Mouse (Mus musculus): Measurements from ENCODE around the gene Gm16181. TPM values are rescaled to one million over a fixed set of nuclear protein-coding genes. Genes with fewer than 3 reads are reported as not detected.

The Gm16181 gene
- polyA plus RNA-seq, 1 experiment from 2014 or later, result 0.60 TPM

GRCm38 (mm10) chr17:35187959-35188610, 32.5 kb upstream of the Gm16181 start, which contains the start of gene Lst1:
Gene Lst1, minus strand, starts transcription at chr17:35188439.
- Histone ChIP-seq H3K9ac (no peak within 1 kb of the TSS), H3K36me3 (no peaks in the 10 kb centered on the region), H3K4me2 (replicated peaks) (no peak within 1 kb of the TSS), H3K27ac (peak within 1 kb of the TSS; percentile 22; the same call in 1 of the 2 replicates), H3K9me3 (no peaks in the 10 kb centered on the region), H3K27me3 (no peaks in the 10 kb centered on the region), H3K4me3 (no peak within 1 kb of the TSS), H3K4me1 (peaks cover 10% of the 10 kb centered on the region)
- ATAC-seq (ENCODE audit: low FRiP score, low read depth), result no peak
- WGBS, result 72% methylated on average over 7 of the region's 7 CpGs

GRCm38 (mm10) chr17:35189186-35189585, 31.4 kb upstream of the Gm16181 start:
- Histone ChIP-seq H3K4me1 (peaks cover 10% of the 10 kb centered on the region), H3K4me3 (no peak overlapping the region), H3K9ac (no peak overlapping the region), H3K36me3 (no peaks in the 10 kb centered on the region), H3K27me3 (peaks cover 10% of the 10 kb centered on the region), H3K27ac (no peak overlapping the region), H3K4me2 (replicated peaks) (no peak overlapping the region), H3K9me3 (no peaks in the 10 kb centered on the region)
- 62% methylated on average over 1 of the region's 1 CpGs for WGBS
- ATAC-seq (ENCODE audit: low FRiP score, low read depth), result no peak

- WGBS, result 72% methylated on average over 4 of the region's 4 CpGs
- Histone ChIP-seq H3K27me3 (peaks cover 19% of the 10 kb centered on the region), H3K4me3 (no peak overlapping the region), H3K9ac (no peak overlapping the region), H3K36me3 (no peaks in the 10 kb centered on the region), H3K4me2 (replicated peaks) (no peak overlapping the region), H3K9me3 (no peaks in the 10 kb centered on the region), H3K4me1 (peaks cover 13% of the 10 kb centered on the region), H3K27ac (no peak overlapping the region)
- no peak for ATAC-seq (ENCODE audit: low FRiP score, low read depth)
These were observed 30.5 kb upstream of the Gm16181 start for GRCm38 (mm10) chr17:35190096-35190495.

- Histone ChIP-seq H3K9me3 (no peaks in the 10 kb centered on the region), H3K9ac (no peak overlapping the region), H3K27ac (no peak overlapping the region), H3K36me3 (no peaks in the 10 kb centered on the region), H3K4me2 (replicated peaks) (no peak overlapping the region), H3K4me1 (peaks cover 16% of the 10 kb centered on the region), H3K27me3 (peaks cover 35% of the 10 kb centered on the region), H3K4me3 (no peak overlapping the region)
- 58% methylated on average over 2 of the region's 2 CpGs for WGBS
- no peak for ATAC-seq (ENCODE audit: low FRiP score, low read depth)
These were observed 28.9 kb upstream of the Gm16181 start for GRCm38 (mm10) chr17:35191723-35192122.

- no peak for ATAC-seq (ENCODE audit: low FRiP score, low read depth)
These were observed 27.7 kb upstream of the Gm16181 start for GRCm38 (mm10) chr17:35192924-35193323.

GRCm38 (mm10) chr17:35193881-35194843, 26.5 kb upstream of the Gm16181 start, which contains the start of gene Ltb:
Gene Ltb, plus strand, starts transcription at chr17:35194439.
- Histone ChIP-seq H3K9ac (peak within 1 kb of the TSS; percentile 43; the same call in 1 of the 2 replicates), H3K4me1 (peaks cover 15% of the 10 kb centered on the region), H3K27ac (no peak within 1 kb of the TSS), H3K36me3 (no peaks in the 10 kb centered on the region), H3K4me3 (peak within 1 kb of the TSS; percentile 47), H3K9me3 (no peaks in the 10 kb centered on the region), H3K27me3 (peaks cover 55% of the 10 kb centered on the region), H3K4me2 (replicated peaks) (peak within 1 kb of the TSS; percentile 79)
- no peak for ATAC-seq (ENCODE audit: low FRiP score, low read depth)
- 50% methylated on average over 24 of the region's 28 CpGs for WGBS

More at GRCm38 (mm10) chr17:35192924-35193323, 27.7 kb upstream of the Gm16181 start:
- Histone ChIP-seq H3K4me2 (replicated peaks) (no peak overlapping the region), H3K4me1 (peaks cover 15% of the 10 kb centered on the region), H3K36me3 (no peaks in the 10 kb centered on the region), H3K27me3 (peaks cover 44% of the 10 kb centered on the region), H3K27ac (no peak overlapping the region), H3K9me3 (no peaks in the 10 kb centered on the region), H3K4me3 (no peak overlapping the region), H3K9ac (no peak overlapping the region)
- 84% methylated on average over 5 of the region's 5 CpGs for WGBS

GRCm38 (mm10) chr17:35194844-35195630, 25.6 kb upstream of the Gm16181 start:
- 40% methylated on average over 19 of the region's 19 CpGs for WGBS
- H3K36me3 ChIP-seq, result no peaks in the 10 kb centered on the region
- no peak for ATAC-seq (ENCODE audit: low FRiP score, low read depth)

GRCm38 (mm10) chr17:35195631-35196320, 24.9 kb upstream of the Gm16181 start:
- Histone ChIP-seq H3K36me3 (no peaks in the 10 kb centered on the region), H3K27ac (no peak overlapping the region), H3K4me2 (replicated peaks) (peak overlapping the region; percentile 79), H3K4me3 (peak overlapping the region; percentile 47), H3K27me3 (peaks cover 69% of the 10 kb centered on the region), H3K9ac (peak overlapping the region; percentile 64), H3K9me3 (no peaks in the 10 kb centered on the region), H3K4me1 (peaks cover 15% of the 10 kb centered on the region)
- WGBS, result 1% methylated on average over 66 of the region's 66 CpGs
- ATAC-seq (ENCODE audit: low FRiP score, low read depth), result peak; percentile 85

More at GRCm38 (mm10) chr17:35194844-35195630, 25.6 kb upstream of the Gm16181 start:
- peaks cover 61% of the 10 kb centered on the region for H3K27me3 ChIP-seq
- no peaks in the 10 kb centered on the region for H3K9me3 ChIP-seq
- H3K4me3 ChIP-seq, result peak overlapping the region; percentile 47
- peaks cover 15% of the 10 kb centered on the region for H3K4me1 ChIP-seq
- no peak overlapping the region for H3K27ac ChIP-seq
- peak overlapping the region; percentile 79 for H3K4me2 ChIP-seq (replicated peaks)
- peak overlapping the region; percentile 64 for H3K9ac ChIP-seq

- peak overlapping the region; percentile 79 for H3K4me2 ChIP-seq (replicated peaks)
- no peaks in the 10 kb centered on the region for H3K9me3 ChIP-seq
- peaks cover 15% of the 10 kb centered on the region for H3K4me1 ChIP-seq
- peak overlapping the region; percentile 64 for H3K9ac ChIP-seq
- H3K36me3 ChIP-seq, result no peaks in the 10 kb centered on the region
- H3K4me3 ChIP-seq, result peak overlapping the region; percentile 47
- no peak overlapping the region for H3K27ac ChIP-seq
- ATAC-seq (ENCODE audit: low FRiP score, low read depth), result no peak
- WGBS, result 34% methylated on average over 9 of the region's 9 CpGs
- peaks cover 74% of the 10 kb centered on the region for H3K27me3 ChIP-seq
These were observed 24.4 kb upstream of the Gm16181 start for GRCm38 (mm10) chr17:35196321-35196641.

GRCm38 (mm10) chr17:35197126-35197525, 23.5 kb upstream of the Gm16181 start:
- Histone ChIP-seq H3K4me1 (peaks cover 15% of the 10 kb centered on the region), H3K27me3 (peaks cover 82% of the 10 kb centered on the region), H3K4me3 (no peak overlapping the region), H3K9ac (no peak overlapping the region), H3K9me3 (no peaks in the 10 kb centered on the region), H3K36me3 (no peaks in the 10 kb centered on the region), H3K27ac (no peak overlapping the region), H3K4me2 (replicated peaks) (no peak overlapping the region)
- ATAC-seq (ENCODE audit: low FRiP score, low read depth), result no peak
- WGBS, result 33% methylated on average over 6 of the region's 6 CpGs

- no peaks in the 10 kb centered on the region for H3K36me3 ChIP-seq
- no peak overlapping the region for H3K9ac ChIP-seq
- no peak for ATAC-seq (ENCODE audit: low FRiP score, low read depth)
- peaks cover 15% of the 10 kb centered on the region for H3K4me1 ChIP-seq
- H3K4me2 ChIP-seq (replicated peaks), result no peak overlapping the region
- 63% methylated on average over 7 of the region's 7 CpGs for WGBS
- H3K27ac ChIP-seq, result no peak overlapping the region
- no peak overlapping the region for H3K4me3 ChIP-seq
- H3K9me3 ChIP-seq, result no peaks in the 10 kb centered on the region
- H3K27me3 ChIP-seq, result peaks cover 91% of the 10 kb centered on the region
These were observed 22.6 kb upstream of the Gm16181 start for GRCm38 (mm10) chr17:35198029-35198428.
